Mouse (Mus musculus) thymus, adult 2 months (tissue): ENCODE data around the gene Olfr1423.

Experiments
- CTCF ChIP-seq: fragments of 200-500 bp; IDR thresholded peaks from 2 replicates; pipeline ENCODE4 v1.5.1; 2012; ENCODE audit warnings: mild to moderate bottlenecking, control low read depth, low read length, moderate library complexity, borderline replicate concordance; ENCODE audit not compliant: control insufficient read depth, poor library complexity, insufficient read depth; ENCODE audit errors: extremely low read depth
- POLR2A ChIP-seq: fragments of 200-500 bp; IDR thresholded peaks from 2 replicates; pipeline ENCODE4 v1.6.1; 2012; ENCODE audit warnings: mild to moderate bottlenecking, low read length, control low read depth, moderate library complexity; ENCODE audit not compliant: control insufficient read depth, poor library complexity, insufficient read depth; ENCODE audit errors: extremely low read depth

DNA sequence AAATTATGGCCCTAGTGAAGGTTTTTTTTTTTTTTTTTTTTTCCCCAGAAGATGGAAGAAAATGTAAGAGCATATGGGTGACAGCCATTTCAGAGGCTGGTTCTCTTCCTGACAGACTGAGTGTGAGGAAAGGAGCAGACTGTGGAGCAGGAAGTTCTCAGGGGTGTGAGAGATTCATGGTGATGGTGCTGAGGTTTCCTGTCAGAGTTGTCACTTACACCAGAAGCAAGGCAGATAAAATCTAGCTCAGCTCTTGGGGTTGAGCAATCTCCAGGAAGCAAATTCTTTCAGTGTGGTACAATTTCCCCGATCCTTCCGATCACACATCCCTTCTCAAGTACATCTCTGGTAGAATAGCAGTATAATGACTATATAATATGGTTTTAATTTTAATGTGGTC, 14.5 kb downstream of the Olfr1423 start:
- TF ChIP-seq POLR2A (no peak), CTCF (no peak)
